Mouse (Mus musculus) testis, postnatal 10 days (tissue): ENCODE results near the gene Spin1.
A peak's percentile ranks its signal among the peaks of the same experiment; 100 is the strongest.

Experiments
- DNase-seq: peaks from one replicate; pipeline ENCODE4 v3.0.0; 2021; ENCODE audit warnings: low spot score

Gene Spin1

DNA sequence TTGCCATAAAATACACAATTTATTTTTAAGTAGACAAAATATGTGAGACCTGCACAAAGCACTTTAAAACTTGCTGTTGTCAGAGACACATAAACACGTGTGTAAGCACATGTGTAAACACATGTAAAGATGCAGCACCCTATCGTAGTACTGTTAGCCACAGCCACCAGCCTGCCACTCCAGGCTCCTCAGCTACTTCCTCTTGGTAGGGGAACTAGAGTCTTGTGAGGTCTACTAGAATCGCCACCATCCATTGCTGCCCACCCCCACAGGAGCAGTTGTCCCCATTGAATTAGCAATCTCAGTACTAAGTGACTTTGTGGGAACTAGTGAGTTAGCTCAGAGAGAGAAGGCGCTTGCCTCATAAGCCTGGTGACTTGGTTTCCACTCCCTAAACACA lies 35.6 kb downstream of the Spin1 start:
- no peak for DNase-seq

DNA sequence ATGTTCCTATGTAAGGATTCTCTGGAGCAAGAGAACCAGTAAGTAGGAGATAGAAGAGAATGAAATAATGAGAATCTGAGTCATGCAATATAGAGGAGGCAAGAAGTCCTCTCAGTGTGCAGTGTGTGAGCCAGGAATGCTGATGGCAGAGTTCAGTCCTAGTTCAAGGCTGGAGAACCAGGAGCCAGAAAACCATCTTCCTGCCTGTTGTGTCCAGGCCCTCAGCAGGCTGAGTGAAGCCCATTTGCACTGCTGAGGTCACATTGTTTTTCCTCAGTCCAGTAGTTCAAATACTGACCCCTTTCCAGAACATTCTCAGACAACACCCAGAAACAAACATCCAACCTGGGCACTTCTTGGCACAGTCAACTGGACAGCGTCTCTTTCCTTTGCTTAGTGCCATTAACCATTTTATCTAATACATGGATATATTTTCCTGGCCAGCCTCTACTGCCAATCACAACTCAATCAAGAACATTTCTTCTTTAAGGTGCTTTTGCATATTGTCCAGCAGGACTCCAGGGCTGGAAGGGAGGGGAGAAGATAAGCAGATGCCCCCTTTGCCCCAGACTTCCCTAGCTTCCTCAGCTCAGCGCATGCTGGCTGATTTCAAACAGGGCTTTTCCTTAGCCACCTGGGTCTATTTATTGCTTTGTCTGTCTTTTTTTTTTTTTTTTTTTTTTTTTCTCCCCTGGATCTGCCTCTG lies 36.5 kb downstream of the Spin1 start:
- DNase-seq: no peak

DNA sequence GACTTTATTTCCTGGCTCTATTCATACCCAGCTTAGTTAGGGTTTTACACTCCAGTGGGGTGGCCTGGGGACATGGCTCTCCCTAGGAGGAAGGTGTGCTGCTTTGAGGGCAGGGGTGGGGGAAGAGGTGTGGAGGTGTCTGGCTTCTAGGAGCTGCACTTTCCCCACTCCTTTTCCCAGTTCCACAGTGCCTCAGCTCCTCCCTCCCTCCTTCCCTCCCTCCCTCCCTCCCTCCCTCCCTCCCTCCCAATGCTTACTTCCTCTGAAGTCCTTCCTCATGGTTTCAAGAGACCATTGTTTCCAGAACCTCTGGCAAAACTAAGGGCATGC lies 37.0 kb downstream of the Spin1 start:
- DNase-seq: no peak

DNA sequence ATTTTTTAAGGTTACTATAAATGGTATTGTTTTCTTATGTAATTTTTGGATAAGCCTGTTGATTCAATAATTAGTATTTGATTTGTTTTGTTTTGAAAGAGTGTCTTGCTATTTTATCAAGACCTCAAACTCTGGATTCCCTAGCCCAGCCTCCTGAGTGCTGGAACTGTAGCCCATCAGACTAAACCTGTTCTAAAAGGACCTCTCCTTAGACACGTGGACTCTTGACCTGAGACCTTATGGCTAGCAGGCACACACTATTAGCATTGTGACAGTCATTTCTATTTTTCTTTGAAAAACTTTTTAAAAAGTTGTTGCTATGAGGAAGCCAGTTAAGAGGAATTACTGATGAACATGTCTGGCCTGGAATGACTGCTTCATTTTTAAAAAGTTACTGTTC lies 46.4 kb downstream of the Spin1 start:
- DNase-seq: no peak

DNA sequence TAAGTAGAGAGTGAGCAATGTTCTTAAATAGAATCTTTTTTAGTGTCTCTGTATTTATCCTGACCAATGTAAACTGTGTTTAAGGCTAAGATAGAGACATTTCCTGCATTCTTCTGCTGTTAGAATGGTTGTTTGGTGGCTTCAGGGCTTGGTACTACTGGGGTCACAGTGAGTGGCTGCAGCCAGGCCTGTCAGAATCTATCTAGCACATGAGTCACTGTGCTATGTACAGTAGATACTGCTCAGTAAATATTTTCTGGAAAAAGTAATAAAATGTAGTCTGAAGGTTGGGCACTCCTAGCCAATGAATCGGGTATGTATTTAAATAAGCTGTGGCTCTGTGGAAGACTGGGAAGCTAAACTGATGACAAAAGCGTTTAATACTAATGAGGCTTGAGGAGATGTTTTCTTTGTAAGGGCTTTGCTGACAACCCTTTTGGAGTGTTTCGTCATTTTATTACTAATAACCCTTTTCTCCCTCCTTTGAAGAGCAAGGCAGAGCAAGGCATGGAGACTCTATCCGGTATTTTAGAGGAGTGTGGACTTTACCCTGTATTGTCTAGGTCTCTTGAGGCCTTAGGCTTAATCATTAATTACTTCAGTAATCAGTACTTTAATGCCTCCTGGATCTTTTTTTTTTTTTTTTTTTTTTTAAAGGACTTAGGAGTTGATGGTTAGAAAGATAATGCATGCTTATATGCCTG lies 52.4 kb downstream of the Spin1 start:
- no peak for DNase-seq

DNA sequence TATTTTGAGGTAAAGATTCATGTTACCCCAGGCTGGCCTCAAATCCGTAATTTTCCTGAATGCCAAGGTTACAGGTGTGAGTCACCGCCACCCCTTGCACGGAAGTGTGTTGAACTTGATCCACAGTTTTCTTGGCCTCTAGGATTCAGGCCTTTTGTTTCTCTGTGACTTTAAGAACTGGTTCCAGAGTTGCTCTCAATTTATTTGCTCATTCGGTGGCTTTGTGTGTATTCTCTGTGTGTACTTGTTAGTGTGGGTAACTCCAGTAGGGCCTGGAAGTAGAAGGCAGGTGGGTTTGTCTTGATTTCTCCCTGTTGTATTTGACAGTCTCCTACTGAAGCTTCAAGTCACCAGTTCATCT lies 53.0 kb downstream of the Spin1 start:
- no peak for DNase-seq

DNA sequence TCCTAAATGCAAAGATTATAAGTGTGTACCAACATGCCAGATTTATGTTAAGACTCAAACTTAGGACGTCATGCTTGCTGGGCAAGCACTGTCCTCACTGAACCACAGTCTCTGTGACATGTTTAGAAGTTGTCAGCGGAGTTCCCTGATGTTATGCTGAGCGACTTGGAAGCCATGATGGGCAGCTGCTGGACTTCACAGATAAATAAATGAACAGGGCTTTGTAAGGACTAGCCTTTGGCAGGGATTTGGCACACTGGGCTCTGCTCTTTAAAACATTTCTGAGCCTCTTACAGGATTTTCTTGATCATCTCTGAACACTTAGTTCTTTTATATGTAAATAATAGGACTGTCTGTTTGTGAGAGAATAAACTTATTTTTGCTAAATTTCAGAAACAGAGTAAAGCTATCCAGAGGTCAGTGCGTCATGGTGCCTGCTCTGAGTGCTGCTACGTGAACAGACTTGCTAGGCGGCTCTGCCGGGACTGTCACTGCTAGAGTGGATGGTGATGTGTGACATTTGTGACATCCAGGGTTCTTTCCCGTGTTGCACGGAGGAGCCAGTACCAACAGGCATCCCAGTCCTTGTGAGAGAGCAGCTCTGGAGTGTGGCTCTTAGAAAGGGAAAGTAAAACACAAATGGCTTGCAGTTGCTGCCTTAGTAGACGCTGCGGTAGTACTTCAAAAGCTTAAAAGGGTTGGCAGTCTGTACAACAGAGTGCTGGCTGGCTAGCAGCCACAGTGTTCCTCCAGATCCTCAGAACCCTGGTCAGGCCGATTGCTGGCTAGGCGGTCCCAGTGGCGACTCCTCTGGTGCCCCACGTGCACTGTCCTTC lies 54.7 kb downstream of the Spin1 start:
- DNase-seq: peak; percentile 60

DNA sequence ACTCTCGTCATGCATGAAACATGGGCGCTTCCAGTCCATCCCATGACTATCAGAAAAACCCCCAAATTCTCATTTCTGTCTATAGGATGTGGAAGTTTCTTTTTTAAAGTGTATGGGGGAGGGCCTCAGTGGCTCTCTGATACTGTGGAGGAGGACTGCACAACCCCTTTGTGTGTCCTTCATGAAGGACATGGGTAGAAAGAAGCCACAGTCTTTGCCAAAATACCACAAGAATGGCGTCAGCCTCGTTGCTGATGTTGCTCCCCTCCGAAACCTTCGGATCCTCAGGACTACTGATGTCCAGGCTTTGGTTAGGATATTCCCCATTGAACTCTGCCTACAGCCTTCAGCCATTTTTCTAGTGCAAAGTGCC lies 55.3 kb downstream of the Spin1 start:
- no peak for DNase-seq

DNA sequence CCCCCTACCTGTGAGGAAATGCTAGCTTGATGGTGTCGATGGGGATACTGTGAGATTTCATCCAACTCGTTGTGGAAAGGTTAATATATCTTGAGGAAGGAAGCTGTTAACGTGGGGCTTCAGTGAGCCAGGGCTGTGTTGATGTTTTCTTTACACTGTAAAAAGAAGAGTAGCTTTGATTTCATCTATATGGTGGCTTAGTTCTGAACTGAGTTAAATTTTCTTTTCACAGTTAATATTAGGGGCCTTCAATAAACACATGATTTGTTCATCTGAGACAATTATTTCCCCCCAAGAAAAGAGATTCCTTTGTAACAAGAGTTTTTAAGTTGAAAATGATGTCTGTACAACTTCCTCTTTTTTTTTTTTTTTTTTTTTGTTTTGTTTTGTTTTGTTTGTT lies 56.6 kb downstream of the Spin1 start:
- no peak for DNase-seq

DNA sequence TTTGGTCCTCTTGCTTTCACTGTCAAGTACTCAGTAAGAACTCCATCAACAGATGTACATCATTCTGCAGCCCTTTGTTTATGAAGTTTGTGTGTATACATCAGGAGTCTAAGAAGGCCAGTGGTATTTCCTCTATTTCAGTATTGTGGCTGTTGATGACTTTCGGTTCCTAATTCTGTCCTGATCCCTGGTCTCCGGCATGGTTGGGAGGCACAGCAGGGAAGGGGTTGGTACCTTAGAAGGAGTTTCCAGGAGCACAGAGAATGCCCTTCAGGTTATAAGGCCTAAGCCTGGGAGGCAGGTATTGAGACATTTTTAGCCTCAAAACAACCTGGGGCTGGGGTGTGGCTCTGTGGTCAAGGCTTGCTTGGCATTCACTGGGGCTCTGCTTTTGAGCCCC lies 61.0 kb downstream of the Spin1 start:
- DNase-seq: no peak

DNA sequence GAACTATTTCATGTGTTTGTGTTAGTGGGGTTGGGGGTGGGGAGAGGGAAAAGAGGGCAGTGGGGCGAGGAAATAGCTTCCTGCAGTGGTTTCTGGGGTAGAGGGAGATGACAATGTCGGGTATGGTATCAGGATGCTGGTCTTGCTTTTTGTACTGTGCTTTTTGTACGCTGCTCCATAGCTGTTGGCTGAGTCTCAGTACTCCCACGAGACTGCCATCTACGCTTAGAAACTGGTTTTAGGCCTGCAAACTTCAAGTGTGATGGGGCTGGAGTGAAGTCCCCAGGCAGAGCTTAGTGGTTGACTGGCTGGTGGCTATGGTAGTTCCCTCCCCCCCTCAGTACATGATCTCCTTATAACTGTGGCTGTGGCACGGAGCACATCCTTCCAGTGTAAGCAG lies 61.6 kb downstream of the Spin1 start:
- DNase-seq: no peak

DNA sequence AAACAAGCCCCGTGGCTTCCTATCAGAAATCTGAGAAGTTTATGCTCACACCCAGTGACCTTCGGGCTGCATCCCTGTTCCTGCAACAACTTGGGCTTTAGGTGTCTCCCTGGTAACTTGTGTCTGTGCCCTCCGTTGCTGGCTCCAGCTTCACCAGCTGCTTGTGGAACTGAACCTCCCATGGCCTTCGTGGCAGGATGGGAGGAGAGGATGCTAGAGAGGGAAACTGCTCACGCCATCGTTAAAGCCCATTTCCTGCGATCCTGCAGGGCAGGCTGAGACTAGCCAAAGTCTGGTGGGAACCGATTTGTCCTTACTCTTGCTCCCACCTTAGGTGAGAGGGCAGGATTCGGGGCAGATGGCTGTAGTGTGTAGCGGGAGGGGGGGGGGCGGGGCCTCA lies 66.0 kb downstream of the Spin1 start:
- no peak for DNase-seq

DNA sequence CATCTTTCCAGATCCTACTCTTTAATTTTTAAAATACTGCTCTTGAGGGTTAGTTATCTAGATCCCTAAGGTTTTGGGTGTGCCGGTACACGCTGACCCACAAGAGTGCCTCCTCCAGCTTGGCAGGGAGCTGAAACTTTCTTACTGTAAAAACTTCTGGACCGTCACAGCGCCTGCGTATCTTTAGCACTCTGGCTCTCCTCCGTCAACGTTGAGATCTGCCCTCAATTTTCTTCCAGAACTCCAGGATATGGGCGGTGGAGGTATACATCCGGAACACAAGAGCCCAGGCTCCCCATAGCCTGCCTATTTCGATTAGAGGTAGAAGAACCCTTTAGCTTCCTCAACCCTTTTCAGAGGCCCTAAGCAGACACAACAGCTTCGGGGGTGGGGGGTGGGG lies 69.5 kb downstream of the Spin1 start:
- DNase-seq: peak; percentile 62

DNA sequence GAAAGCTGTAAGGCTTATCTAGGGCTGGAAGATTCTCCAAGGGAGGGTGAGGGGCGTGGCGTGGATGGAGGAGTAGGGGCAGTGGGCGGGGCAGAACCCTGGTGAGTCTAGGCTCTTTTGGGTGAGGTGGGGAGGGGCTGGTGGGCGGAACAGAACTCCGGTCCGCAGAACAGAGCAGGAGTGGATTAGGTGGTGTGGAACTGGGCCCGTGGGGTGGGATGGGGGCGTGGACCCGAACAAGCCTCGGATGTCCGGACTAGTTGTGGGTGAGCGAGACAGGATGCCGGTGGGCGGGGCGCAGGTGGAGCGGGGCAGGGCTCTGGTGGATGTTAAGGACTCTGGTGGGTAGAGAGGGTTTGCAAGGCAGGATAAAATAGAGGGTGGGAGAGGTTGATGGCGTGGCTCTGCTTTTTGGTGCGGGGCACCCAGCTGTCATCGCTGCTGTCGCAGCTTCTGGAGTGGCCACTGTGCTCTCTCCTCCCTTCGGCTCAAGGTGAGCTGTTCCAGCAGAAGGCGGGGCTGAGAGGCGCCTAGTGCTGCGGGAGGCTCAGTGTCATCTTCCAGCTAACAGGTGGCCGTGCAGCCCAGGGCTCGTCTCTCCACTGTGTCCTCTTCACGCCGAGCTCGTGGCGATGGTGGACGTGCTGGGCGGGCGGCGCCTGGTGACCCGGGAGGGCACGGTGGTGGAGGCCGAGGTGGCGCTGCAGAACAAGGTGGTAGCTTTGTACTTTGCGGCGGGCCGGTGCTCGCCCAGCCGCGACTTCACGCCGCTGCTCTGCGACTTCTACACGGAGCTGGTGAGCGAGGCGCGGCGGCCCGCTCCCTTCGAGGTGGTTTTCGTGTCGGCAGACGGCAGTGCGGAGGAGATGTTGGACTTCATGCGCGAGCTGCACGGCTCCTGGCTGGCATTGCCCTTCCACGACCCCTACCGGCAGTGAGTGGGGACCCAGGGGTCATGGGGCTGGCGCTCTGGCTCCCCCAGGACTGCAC lies 70.3 kb downstream of the Spin1 start, which contains the start of gene Nxnl2:
Gene Nxnl2 (plus strand): TSS at position 332 of the 990 bp plus-strand sequence.
- peak; percentile 92 for DNase-seq

DNA sequence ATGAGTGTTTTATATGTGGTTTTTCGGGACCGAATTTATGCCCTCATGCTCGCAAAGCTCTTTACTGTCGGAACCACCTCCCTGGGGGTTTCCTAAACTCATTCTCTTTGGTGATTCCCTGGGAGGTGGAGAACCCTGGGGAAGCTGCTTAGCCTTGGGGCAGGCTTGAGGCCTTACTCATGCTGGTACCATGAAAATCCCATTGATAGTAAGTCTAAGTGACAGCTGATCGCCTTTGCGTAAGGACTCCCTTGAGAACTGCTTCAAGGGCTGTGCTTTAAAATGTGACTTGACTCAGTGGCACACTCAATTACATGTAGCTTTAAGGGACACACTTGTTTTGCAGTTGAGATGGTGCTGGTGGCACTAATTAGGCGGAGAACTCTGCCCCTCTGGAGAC lies 71.9 kb downstream of the Spin1 start:
- no peak for DNase-seq

DNA sequence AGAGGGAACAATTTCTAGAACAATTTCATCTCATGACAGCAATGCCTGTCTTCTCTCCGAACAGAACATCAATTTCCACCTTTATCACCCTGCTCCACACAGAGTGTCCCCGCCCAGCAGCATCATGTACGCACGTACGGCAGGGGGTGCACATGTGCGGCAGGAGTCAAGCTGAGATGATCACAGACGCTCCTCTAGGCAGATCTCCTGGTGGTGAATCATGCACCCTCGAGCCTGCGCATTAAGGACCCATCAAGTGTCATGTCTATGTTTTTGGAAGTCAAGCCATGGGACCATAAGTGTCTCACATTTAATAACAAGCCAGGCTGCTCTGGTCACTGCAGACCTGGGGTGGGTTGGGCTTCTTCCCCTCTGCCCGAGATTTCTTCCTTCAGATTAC lies 78.3 kb downstream of the Spin1 start:
- DNase-seq: no peak

DNA sequence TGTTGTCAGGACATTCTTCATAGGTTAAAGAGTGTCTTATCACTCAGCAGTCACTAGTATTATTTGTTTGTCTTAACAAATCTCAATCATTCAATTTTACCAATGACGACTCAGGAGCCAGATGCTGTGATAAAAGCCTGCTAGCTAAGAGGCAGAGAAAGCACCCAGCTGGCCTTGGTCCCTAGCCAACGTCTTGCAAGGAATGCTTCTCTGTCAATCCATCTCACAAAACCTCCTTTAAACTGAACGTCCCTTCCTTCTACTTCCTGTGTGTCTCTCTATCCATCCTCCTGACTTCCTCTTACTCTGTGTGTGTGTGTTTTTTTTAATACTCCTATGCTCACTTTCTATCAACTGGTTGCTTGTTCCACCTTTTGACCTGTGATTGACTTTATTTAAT lies 78.7 kb downstream of the Spin1 start:
- DNase-seq: no peak

DNA sequence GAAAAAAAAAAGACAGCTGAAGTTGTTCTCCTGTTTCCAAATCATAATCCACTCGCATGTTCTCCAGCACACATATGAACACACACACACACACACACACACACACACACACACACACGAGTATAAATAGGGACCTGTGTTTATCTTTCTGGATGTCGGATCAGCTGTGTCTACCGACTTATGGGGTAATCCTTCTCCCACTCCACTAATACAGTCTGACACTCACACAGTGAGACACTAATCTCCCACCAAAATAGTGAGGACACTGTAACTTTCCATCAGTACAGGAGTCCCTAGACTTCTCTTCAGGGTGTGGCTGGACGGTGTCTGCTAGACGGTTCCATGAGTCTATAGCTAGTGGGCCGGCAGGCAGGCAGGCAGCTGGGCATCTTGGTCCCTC lies 81.6 kb downstream of the Spin1 start:
- no peak for DNase-seq

DNA sequence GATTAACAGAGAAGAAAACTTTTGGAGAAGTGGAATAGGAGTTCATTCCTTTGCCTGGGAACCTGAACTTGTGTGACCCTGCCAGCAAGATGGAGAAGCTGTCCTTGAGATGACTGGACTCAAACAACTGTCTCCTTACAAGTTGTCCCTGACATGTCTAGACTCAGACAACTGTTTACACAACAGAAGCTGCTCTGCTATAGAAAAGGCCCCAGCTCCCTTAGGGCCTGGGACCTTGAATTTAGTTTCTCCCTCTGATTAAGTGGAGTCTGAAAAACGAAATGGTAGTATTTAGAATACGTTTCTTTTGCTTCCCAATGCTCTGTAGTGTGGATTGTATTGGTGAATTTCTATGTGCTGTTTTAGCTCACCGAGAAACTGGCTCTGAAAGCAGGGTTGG lies 84.2 kb downstream of the Spin1 start:
- no peak for DNase-seq

DNA sequence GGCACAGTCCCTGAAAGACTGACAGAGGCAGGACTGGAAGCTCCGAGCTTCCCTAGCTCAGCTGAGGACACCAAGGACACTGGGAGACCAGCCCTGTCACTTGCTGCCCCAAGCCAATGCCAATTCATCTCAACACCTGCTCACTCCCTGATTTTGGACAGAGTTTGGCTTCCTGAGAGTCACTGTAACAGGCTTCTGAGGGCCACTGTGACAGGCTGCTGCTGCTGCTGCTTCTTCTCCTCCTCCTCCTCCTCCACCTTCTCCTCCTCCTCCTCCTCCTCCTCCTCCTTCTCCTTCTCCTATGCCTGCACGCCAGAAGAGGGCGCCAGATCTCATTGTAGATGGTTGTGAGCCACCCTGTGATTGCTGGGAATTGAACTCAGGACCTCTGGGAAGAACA lies 89.7 kb downstream of the Spin1 start:
- no peak for DNase-seq

DNA sequence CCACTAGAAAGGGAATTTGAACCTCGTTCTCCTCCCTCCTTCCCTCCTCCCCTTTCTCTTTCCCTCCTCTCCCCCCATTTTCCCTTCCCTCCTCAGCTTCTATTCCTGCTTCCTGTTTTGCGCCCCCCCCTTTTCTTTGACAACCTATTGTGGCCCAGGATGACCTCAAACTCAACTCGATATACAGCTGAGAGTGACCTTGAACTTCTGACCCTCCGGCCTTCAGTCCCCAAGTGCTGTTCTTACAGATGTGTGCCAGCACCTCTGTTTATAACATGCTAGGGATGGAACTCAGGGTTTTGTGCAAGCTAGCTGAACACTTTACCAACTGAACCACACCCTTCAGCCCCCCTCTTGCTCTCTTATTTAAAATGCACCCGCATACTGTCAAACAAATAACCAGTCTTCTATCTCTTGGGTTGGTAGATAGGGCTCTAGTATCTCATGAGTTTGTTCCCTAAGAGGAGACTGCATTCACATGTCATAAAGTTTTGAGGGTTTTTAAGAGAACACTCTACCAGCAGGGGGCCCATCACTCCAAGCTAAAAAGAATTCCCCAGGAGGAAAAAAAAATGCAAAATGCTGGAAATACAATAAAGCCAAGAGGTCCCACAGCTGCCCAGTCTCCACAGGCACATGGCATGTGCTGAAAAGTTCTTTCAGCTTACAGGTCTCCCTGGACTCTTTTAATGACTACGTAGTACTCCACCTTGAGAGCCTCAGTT lies 90.9 kb downstream of the Spin1 start:
- DNase-seq: peak; percentile 68
